Mouse (Mus musculus) ovary, postnatal 14 days (tissue): ENCODE measurements around the gene Aoc3.
"Not testable (repeated sequence)": the region's sequence is repeated elsewhere in the genome, so short reads cannot be mapped to it uniquely, and the experiment has no call there.

Experiments
- DNase-seq: peaks from one replicate; pipeline ENCODE4 v3.0.0; 2022; ENCODE audit warnings: low spot score

Aoc3 gene

GRCm38 (mm10) chr11:101374421-101374938 is 44.1 kb downstream of the Aoc3 start:
- no peak for DNase-seq

DNA sequence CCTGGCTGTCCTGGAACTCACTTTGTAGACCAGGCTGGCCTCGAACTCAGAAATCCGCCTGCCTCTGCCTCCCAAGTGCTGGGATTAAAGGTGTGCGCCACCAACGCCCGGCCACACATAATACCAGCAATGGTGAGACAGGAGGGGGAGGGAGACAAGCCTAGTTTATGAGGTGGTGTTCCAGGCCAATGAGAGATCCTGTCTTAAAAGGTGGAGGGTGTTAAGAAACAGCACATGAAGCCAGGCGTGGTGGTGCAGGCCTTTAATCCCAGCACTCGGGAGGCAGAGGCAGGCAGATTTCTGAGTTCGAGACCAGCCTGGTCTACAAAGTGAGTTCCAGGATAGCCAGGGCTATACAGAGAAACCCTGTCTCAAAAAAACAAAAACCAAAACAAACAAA is 47.8 kb downstream of the Aoc3 start:
- not testable (repeated sequence) for DNase-seq

DNA sequence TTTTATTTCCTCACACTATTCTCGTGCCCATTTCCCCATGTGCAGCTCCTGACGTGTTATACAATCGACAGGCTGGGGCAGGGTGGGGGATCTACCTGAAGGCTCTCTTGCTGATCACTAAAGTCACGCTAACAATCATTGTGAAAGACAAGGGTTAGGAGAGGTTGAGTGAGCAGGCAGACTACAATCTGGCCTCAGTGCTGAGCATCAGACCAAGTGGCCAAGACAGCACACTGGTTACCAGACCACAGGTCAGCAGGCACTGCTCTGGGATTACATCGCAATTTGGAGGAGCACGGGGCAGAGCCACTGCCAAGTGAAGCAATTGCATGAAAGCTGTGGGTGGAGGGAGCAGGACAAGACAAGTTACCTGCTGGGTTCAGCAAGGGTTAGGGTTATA is 48.5 kb downstream of the Aoc3 start:
- no peak for DNase-seq

DNA sequence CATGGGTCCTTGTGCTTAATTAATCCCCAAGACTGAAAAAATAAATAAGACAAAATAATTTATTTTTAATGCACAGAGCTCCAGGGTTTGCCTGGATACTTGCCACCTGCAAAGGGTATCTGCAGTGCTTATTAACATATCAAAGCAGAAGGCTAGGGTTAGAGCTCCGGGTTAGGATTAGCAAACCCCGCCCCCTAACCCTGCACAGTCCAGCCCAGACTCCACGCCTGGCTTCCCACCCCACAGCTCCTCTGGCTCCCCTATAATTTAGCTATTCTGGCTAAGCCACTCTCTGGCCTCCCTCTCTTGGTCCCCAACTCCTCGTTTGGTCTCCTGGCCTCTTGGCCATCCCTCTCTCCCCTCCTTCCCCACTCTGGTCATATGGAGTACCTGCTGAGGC is 51.4 kb downstream of the Aoc3 start:
- DNase-seq = no peak
